Mouse (Mus musculus): Measurements from ENCODE around the gene 2510039O18Rik. TPM values are rescaled to one million over a fixed set of nuclear protein-coding genes. Genes with fewer than 3 reads are reported as not detected.

2510039O18Rik gene
- total RNA-seq, 2 experiments from 2014 or later, result 44.1 to 48.0 TPM

DNA sequence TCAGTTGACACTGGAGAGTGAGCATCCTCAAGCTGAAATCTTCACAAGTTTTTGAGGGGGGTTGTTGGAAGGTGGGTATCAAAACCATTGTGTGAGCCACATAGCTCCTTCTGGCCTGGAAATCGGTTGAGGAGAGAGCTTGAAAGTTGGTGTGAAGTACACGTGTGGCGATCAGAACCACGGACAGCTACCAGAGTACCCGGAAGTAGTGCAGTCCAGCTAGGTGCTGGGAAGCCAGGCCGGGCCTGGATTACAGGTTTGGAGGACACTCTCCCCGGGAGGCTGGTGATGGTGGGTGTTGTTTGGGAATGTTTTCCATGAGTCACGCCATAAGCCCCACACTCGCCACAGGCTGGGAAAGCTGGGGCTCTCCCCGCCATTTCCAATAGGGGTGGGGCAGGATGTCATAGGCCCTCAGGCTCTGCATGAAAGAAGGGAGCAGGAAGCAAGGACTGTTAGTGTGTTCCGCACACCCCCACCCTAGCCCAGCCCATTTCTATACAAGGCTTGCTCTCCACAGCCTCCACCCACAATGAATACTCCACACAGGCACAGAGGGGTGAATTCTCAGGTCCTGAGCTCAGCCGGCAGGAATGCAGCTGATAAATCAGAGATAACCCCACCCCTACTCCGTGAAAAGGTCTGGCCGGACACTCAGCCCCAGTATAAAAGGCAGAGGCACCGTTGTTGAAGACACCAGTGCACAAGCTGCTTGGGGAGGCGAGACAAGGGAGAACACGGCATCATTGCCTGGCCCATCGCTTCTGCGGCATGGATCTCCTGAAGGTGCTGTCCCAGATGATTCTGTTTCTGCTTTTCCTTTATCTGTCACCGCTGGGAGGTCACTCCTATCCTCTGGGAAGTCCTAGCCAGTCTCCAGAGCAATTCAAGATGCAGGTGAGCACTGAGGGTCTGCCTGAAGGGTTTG is 44.8 kb downstream of the 2510039O18Rik start, which contains the start of gene Nppb:
TSS of gene Nppb (plus strand) at position 584 of the 928 bp plus-strand sequence.
- no peak for DNase-seq (ENCODE audit: low spot score in 2 of 2)

DNA sequence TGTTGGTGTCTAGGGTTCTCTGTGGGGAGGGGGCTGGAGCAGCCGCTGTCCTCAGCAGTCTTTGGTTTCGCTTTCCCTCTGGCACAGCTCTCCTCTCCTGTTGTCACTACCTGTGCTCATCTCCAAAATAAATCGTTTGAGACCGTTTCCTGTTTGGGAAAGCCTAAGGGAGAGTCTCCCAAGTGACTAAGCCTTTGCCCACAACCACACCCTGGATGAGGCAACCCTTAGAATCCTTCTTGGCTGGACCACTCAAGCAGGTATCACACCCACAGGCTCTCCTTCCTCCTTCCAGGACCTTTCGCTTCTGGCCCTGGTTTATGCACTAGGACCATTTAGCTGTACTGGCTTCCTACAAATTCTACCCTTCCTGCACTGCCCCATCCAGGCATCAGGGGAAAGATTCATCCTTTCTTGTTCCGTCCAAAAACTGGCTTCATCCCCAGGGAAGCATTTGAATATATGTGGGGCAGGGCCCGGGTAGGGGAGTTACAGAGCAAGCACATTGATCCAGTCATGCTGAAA is 52.9 kb downstream of the 2510039O18Rik start:
- DNase-seq (ENCODE audit: low spot score in 2 of 2), result no peak

DNA sequence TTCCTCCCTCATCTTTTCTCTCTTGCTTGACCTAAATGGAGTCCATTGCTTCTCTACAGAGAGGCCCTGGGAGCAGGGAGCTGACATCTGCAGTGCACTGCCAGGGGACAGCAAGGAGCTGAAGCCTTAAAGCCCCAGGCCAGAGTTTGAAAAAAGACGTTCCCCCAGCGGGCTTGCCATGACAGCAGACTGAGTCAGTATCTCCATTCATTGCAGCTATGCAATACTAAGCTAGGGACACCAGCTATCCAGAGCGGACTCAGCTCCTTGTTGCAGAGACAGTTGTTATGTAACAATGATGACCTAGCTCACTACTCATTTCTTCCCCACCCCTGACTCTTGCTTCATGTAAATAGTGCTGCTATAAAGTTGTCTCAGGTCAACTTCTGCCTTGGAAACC is 54.6 kb downstream of the 2510039O18Rik start:
- no peak for DNase-seq (ENCODE audit: low spot score in 2 of 2)

Other genes with a start within 250 kb of the 2510039O18Rik start
- gene Zfp534, start 238.3 kb upstream of the 2510039O18Rik start, total RNA-seq (2021), result under 1 TPM; 0.16 to 0.23 TPM
- 1 to 10 TPM; 2.0 to 4.6 TPM for gene Zfp984, start 131.1 kb upstream of the 2510039O18Rik start, total RNA-seq (2021)
- gene Zfp933, start 92.5 kb upstream of the 2510039O18Rik start, total RNA-seq (2021), result 10 to 100 TPM; 20.8 to 38.3 TPM
- gene Miip, start 72.1 kb upstream of the 2510039O18Rik start, total RNA-seq (2021), result 10 to 100 TPM; 13.9 to 17.5 TPM
- 10 to 100 TPM; 10.3 to 10.6 TPM for gene Fv1, start 71.9 kb upstream of the 2510039O18Rik start, total RNA-seq (2021)
- gene Mfn2, start 36.2 kb upstream of the 2510039O18Rik start, total RNA-seq (2021), result 100 to 1,000 TPM; 187 to 211 TPM
- gene Plod1, start 4.1 kb upstream of the 2510039O18Rik start, total RNA-seq (2021), result 10 to 100 TPM; 38.1 to 54.7 TPM
- gene Nppb, start 44.9 kb downstream of the 2510039O18Rik start, total RNA-seq (2021), result under 1 TPM in 1 of 2 experiments, not detected in 1; 0.42 TPM
- gene Nppa, start 59.8 kb downstream of the 2510039O18Rik start, total RNA-seq (2021), result not detected
- 10 to 100 TPM; 11.2 to 13.8 TPM for gene Clcn6, start 97.9 kb downstream of the 2510039O18Rik start, total RNA-seq (2021)
- 10 to 100 TPM; 33.8 to 37.7 TPM for gene Mthfr, start 98.2 kb downstream of the 2510039O18Rik start, total RNA-seq (2021)
- 10 to 100 TPM; 54.8 to 85.8 TPM for gene Agtrap, start 147.1 kb downstream of the 2510039O18Rik start, total RNA-seq (2021)
- gene Mad2l2, start 189.5 kb downstream of the 2510039O18Rik start, total RNA-seq (2021), result 10 to 100 TPM; 20.2 to 21.6 TPM
- gene Draxin, start 189.8 kb downstream of the 2510039O18Rik start, total RNA-seq (2021), result under 1 TPM in 1 of 2 experiments, not detected in 1; 0.07 TPM
- gene Fbxo6, start 211.2 kb downstream of the 2510039O18Rik start, total RNA-seq (2021), result 10 to 100 TPM; 38.1 to 46.5 TPM
- gene Fbxo44, start 219.6 kb downstream of the 2510039O18Rik start, total RNA-seq (2021), result 10 to 100 TPM; 14.1 to 21.4 TPM
- 1 to 10 TPM; 6.7 to 9.9 TPM for gene Fbxo2, start 219.7 kb downstream of the 2510039O18Rik start, total RNA-seq (2021)